Mouse (Mus musculus): ENCODE results near the gene Adap2.

DNA sequence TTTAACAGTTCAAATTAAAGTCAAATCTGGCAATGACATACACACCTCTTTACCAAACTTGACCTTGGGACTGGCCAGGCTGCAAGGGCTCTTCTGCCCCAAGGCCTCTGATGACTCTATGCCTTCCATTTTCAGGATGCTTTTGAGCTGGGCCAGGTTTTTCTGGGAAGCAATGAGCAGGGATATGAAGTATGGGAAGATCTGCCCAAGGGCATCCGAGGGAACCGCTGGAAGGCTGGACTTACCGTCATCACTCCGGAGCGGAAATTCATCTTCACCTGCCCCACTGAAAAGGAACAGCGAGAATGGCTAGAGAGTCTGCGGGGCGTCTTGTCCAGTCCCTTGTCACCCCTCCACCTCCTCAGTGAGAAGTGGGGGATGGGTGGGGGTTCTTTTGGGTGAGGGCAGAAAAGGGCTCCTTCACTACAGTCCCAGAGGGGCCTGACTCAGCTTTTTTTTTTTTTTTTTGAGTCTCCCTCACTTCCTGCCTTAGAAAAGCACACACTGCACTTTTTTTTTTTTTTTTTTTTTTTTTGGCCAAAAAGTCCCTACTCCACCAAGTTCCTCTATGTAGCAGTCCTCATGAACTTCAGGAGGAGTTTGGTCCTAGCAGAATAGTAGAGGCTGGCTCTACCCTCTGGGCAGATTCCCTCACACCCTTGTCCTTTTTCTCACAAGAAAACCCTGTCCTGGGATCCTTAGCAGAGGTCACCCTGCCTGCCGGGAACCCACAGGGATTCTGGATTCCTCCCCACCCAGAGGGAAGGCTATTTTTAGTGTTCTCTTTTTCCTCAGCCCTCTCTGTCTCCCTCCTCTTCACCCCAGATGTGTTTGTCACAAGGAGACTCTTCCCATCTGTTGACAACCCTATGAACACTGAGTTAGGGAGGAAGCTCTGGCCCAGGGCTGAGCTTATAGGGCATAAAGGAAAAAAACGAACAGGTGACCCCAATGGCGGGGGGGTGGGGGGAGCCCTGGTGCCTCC, 23.3 kb downstream of the Adap2 start:
- no peak for TF ChIP-seq CTCF (IDR thresholded peaks at IDR 0.05; ENCODE audit: low read depth)
- no peak for TF ChIP-seq EP300 (IDR thresholded peaks at IDR 0.05; ENCODE audit: low read depth)

All from liver, postnatal 0 days (tissue).